Mouse (Mus musculus): ENCODE data around the gene Sorl1.
A peak's percentile ranks its signal among the peaks of the same experiment; 100 is the strongest.

Sorl1 gene

DNA sequence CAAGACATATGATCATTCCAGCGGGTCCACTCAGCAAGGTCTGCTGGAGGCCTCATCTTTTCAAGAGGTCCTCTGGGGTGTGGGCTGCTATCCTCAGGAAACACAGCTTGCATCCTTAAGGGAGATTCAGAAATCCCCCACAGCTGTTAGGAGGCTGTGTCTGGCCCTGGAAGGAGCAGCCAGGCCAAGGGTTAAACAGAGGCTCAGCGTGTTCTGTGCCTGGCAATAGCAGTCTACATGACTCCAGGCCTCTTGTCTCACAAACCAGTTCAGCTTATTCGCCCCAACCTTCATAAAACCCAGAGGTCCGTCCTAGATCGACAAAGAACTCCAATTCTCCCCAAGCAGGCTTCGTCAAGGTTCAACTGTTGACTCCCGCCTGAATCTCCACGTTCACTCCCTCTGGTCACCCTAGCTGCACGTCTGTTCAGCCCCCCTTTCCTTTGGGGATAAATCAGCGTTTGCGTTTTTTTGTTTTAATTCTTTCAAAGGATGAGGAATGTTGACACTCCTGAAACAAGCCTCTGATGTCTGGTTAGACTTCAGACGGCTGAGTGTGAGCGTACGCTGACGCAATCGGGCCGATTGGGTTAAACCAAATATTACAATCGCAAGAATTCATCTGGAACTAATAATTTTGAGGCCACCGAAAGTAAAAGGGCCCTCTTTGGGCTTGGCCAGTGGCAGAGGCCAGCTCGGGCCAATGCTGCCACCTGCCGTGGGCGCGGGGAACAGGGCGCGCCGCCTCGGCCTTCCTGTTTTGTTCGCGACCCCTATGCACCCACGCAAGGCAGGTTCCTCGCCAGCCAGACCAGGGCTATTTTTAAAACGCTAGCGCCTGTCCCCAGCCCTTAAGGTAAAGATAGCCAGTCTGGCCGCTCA lies 173.7 kb downstream of the Sorl1 start:
- DNase-seq, result peak; percentile 90 to 92

DNA sequence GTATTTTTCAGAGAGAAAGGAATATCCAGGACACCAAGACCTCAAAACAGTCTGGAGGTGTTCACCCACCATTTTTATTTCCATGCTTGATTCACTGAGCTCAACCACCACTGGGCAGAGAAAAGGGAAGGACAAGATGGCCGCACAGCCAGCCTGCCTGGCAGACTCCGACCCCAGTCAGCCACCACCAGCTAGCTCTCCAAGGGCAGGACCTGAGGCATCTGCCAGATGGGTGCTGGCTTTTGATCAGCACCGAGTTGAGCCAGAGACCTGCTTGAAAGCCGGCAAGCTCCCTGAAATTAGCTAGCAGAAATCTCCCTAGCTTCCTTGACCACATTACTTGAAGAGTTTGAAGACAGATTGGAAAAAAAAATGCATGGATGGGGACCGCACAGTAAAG lies 174.6 kb downstream of the Sorl1 start:
- DNase-seq, result peak; percentile 40 to 59

DNA sequence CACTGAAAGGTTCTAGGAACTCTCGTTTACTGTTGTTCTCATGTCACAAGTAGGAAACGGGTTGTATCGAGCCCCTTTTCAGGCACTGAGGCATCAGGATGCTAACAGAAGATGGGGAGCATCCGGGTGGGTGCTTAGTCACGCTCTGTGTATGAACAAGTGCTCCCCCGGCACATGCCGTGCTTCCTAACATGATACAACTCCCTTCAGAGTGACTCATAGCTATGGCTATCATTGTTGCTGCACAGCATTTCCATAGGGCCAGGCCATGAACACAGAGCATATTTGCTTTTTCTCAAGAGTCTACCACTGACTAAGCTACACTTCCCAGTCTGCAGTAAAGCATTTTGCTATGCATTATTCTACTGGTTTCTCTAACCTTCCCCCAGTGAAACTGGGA lies 179.1 kb downstream of the Sorl1 start:
- DNase-seq, result no peak

DNA sequence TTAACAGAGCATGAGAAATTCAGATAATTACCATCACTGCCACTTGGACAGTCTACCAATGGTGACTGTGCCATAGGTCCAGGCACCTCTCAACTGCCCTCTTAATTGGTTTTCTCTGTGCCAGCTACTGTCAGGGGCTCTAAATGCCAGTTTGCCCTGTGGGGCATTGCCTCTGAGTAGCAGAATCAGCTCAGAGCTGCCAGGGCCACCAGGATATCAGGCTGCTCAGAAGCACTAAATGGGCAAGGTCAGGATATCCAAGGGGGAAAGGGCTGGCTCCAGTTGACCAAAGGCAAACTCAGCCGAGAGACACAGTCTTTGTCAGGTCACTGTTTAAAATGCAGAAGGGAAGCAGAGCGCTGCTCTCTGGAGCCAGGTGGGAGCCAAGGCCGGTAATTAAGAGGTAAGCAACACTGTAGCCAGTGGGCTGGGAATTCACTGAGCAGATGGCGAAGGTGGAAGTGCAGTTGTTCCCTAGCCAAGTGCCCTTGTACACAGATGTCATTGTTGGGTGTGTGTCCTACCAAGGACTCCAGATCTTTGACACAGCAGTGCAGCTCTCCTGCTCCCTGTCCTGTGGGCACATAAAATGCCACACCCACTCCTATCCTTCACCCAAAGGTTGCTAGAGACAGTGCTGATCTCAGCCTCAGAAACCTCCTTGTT lies 181.0 kb downstream of the Sorl1 start:
- DNase-seq, result peak; percentile 86

GRCm38 (mm10) chr9:41940311-41940853 lies 183.7 kb downstream of the Sorl1 start:
- DNase-seq, result peak; percentile 60 to 78

GRCm38 (mm10) chr9:41938449-41938848 lies 185.6 kb downstream of the Sorl1 start:
- DNase-seq, result no peak

DNA sequence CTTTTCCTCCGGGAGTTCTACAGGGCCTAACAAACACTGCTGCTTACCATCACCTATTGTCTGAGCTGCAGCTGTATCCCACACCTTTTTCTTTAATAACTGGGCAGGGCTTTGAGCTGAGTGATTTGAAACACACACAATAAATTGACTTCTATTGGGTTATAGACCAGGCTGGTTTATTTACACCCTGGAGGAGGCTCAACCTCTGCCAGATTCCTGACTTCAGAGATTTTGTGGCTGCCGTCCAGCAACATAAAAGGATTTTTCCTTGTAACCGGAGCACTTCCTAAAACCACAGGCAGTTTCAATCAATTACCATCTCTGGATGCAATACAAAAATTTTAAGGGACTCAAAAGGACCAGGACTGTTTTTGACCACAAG lies 186.1 kb downstream of the Sorl1 start:
- peak; percentile 29 to 47 for DNase-seq

DNA sequence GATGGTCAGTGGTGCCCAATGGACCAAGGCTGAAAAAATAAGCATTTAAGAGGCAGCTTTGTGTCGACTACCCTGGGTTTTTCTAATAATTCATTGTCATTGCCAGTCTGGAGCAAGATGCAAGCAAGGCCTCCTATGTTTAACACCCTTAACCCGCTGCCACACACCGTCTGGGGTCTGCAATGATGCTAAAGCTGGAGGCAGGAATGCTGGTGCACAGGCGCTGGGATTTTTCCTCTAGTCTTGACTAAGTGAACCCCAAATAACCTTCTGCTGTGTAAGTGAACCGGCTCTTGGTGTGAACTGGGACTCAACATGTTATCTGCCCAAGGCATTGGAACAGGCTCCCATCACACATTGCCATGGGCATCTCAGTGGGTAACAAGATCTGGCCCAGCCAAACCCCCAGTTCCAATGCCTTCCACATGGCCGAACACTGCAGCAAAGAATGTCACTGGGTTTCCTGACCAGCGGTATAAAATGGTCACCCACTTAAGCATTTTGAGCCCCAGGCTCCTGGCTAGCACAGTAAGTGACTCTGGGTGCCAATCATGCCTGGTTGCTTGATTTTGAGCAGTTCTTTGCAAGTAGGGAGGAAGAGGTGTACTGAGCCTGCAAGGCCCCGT lies 186.6 kb downstream of the Sorl1 start:
- DNase-seq, result peak; percentile 38 to 43

GRCm38 (mm10) chr9:41936598-41936997 lies 187.5 kb downstream of the Sorl1 start:
- DNase-seq, result no peak

GRCm38 (mm10) chr9:41935979-41936378 lies 188.1 kb downstream of the Sorl1 start:
- no peak for DNase-seq

DNA sequence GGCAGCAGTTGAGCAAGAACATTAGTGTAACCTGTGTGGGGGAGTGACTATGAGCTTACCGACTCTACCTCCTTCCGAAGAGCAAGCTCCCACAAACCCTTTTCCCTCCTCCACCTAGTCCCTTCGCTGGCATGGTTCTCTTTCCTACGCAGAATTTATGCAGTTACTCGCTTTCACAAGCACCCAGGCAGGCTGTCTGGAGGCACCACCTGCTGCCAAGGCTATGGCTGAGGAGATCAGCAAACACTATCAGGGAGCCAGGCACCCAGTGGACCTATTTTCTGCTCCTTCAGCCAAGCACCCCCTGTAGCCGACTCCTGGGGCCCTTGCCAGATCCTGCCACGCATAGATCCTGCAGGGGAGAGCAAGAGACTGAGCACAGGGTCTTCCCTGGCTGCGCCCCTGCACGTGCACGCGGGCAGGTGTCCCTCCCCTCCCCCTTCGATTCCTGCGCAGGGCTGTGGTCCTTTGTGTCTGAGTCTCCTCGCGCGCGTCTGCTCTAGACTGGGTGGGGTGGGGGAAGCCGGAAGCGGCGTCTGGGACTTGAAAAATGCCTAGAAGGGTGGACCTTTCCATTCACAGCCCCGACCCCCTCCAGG lies 188.6 kb downstream of the Sorl1 start:
- peak; percentile 41 to 45 for DNase-seq

- no peak for DNase-seq
Observed at GRCm38 (mm10) chr9:41934848-41935372, 189.2 kb downstream of the Sorl1 start.

- no peak for DNase-seq
Observed at GRCm38 (mm10) chr9:41929986-41930385, 194.1 kb downstream of the Sorl1 start.

DNA sequence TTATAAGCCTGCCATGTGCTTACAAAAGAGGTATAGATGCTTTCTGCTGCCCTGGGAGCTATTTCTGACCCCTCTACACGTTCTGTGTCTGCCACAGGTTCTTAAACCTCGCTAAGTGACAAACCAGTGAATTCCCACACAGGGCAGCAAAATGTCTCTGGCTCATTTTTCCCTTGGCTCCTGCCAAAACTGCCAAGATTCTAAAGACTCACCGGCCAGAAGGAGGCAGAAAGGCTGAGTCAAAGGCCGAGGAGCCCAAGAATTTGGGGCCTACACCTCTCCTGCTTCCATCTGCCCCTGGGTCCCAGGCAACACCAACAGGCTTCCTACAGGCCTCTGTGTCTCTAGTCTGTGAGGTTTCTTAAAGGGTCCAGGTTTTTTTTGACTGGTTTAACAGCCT lies 198.4 kb downstream of the Sorl1 start:
- no peak for DNase-seq

- no peak for DNase-seq
Observed at GRCm38 (mm10) chr9:41924140-41924539, 200.0 kb downstream of the Sorl1 start.

DNA sequence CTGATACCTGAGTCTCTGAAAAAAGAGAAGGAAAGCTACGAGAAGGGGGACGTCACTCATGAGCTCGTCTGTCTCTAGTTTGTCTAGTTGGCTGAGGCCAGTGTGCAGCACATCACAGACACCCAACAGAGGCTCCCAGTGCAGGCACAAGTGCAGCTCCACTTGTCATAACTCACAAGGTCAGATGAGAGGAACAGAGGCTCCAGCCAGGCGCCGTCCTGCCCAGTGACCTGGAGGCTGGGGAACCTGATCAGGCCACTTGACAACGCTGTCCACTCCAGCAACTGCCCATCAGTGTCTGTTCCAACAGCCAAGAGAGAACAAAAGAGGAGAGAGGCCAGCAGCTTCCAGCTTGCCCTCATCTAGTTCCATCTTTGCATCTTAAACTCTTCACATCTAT lies 201.7 kb downstream of the Sorl1 start:
- no peak for DNase-seq

GRCm38 (mm10) chr9:41918657-41919380 lies 205.3 kb downstream of the Sorl1 start:
- peak in 1 of 2 experiments; percentile 19 for DNase-seq

GRCm38 (mm10) chr9:41918155-41918554 lies 205.9 kb downstream of the Sorl1 start:
- no peak for DNase-seq

- DNase-seq, result no peak
Observed at GRCm38 (mm10) chr9:41915571-41915970, 208.5 kb downstream of the Sorl1 start.
